Mouse (Mus musculus) hindbrain, embryonic 15.5 days (tissue): ENCODE data around the gene Arid3b. TPM values are rescaled to one million over a fixed set of nuclear protein-coding genes. Genes with fewer than 3 reads are reported as not detected.
A peak's percentile ranks its signal among the peaks of the same experiment; 100 is the strongest.

Experiments
- ATAC-seq: fragments of 200-750 bp; cut with Nextera tagmentation; 2 replicates; pipeline ENCODE4 v1.8.0; 2017; ENCODE audit warnings: low read depth, moderate number of reproducible peaks, moderate TSS enrichment; ENCODE audit not compliant: low FRiP score
- H3K27ac ChIP-seq: fragments of 300-500 bp; sonication (generic); replicated peaks from 2 replicates; pipeline ENCODE4 v1.5.1; 2015; ENCODE audit warnings: mild to moderate bottlenecking, inconsistent platforms
- H3K27me3 ChIP-seq: fragments of 300-500 bp; sonication (generic); 2 replicates; pipeline ENCODE4 v1.6.1; 2015; ENCODE audit warnings: control low read depth, inconsistent platforms
- H3K36me3 ChIP-seq: fragments of 300-500 bp; sonication (generic); 2 replicates; pipeline ENCODE4 v1.6.1; 2015; ENCODE audit warnings: control low read depth, inconsistent platforms
- H3K4me1 ChIP-seq: fragments of 300-500 bp; sonication (generic); replicated peaks from 2 replicates; pipeline ENCODE4 v1.6.1; 2015; ENCODE audit warnings: control low read depth, inconsistent platforms
- H3K4me2 ChIP-seq: fragments of 300-500 bp; sonication (generic); 2 replicates; pipeline ENCODE4 v1.6.1; 2015; ENCODE audit warnings: moderate library complexity, mild to moderate bottlenecking, inconsistent platforms
- H3K4me3 ChIP-seq: fragments of 300-500 bp; sonication (generic); 2 replicates; pipeline ENCODE4 v1.5.1; 2015; ENCODE audit warnings: mild to moderate bottlenecking, inconsistent platforms
- H3K9ac ChIP-seq: fragments of 300-500 bp; sonication (generic); 2 replicates; pipeline ENCODE4 v1.6.1; 2015; ENCODE audit warnings: inconsistent platforms
- H3K9me3 ChIP-seq: fragments of 300-500 bp; sonication (generic); 2 replicates; pipeline ENCODE4 v1.6.1; 2016; ENCODE audit warnings: control low read depth, inconsistent platforms
- WGBS: fragments of 180-500 bp; shearing (Covaris S2); methylation state at CpG from one replicate; pipeline ENCODE4 v1.1.7; 2015; 5-methylcytosine and 5-hydroxymethylcytosine counted together
- polyA plus RNA-seq: library from polyadenylated mRNA; unstranded; fragments of >200 nt; fragmentation: Nextera tagmentation; extraction: Ambion mirVana; gene quantifications from 2 replicates; pipeline ENCODE4 v1.2.1, GENCODE M21; 2015

Gene Arid3b
- polyA plus RNA-seq, 1 experiment from 2014 or later: 7.7 TPM

DNA sequence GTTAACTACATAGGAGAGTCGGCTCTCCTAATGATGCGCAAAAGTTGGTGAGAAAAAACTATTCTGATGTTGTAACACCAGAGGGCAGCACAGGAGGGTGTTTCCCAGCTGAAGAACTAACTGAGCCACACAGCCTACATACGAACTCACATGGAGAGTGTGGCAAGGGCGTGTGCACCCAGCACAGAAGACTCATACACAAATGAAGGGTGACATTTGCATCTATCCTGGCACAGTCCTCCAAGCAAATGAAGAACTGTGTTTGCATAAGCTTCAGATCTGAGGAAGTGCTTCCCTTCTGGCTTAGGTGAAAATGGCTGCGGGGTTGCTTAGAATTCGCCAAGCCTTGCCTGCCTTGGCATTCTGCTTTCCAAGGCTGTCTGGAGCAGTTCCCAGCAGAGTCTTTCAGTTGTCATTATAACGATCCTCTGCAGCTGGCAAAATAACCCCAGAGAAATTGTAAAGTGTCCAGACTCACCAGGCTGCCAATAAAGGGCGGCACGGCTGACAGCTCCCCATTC, 25.4 kb upstream of the Arid3b start:
- no peaks in the 10 kb centered on the region for H3K27me3 ChIP-seq
- H3K36me3 ChIP-seq: no peaks in the 10 kb centered on the region
- H3K4me2 ChIP-seq: peak overlapping the region; percentile 16
- ATAC-seq: peak; percentile 84
- 29% methylated on average over 9 of the region's 9 CpGs for whole genome bisulfite sequencing
- H3K9me3 ChIP-seq: no peaks in the 10 kb centered on the region
- no peak overlapping the region for H3K4me3 ChIP-seq
- H3K9ac ChIP-seq: no peak overlapping the region
- peak overlapping the region; percentile 43 for H3K27ac ChIP-seq
- H3K4me1 ChIP-seq: peaks cover 9% of the 10 kb centered on the region; the same call in 1 of the 2 replicates

DNA sequence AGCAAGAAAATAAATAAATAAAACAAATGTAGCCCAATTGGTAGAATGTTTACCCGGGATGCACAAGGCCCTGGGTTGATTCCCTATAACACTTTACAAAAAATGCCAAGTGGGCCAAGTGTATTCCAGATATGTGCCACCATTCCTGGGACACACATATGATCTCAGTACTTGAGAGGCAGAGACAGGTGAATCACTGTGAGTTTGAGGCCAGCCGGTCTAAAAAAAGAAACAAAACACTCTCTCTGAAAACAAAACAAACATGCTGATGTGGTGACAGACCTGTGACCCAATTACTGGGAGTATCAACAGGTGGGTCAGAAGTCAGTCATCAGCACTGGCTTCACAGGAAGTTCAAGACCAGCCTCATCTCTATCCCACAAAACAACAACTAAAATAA, 19.9 kb upstream of the Arid3b start:
- 91% methylated on average over 2 of the region's 2 CpGs for WGBS
- no peak overlapping the region for H3K4me2 ChIP-seq
- H3K4me1 ChIP-seq: peaks cover 1% of the 10 kb centered on the region; the same call in 1 of the 2 replicates
- ATAC-seq: no peak
- no peak overlapping the region for H3K9ac ChIP-seq
- no peak overlapping the region for H3K4me3 ChIP-seq
- H3K27me3 ChIP-seq: no peaks in the 10 kb centered on the region
- no peak overlapping the region for H3K27ac ChIP-seq
- no peaks in the 10 kb centered on the region for H3K9me3 ChIP-seq
- H3K36me3 ChIP-seq: no peaks in the 10 kb centered on the region

DNA sequence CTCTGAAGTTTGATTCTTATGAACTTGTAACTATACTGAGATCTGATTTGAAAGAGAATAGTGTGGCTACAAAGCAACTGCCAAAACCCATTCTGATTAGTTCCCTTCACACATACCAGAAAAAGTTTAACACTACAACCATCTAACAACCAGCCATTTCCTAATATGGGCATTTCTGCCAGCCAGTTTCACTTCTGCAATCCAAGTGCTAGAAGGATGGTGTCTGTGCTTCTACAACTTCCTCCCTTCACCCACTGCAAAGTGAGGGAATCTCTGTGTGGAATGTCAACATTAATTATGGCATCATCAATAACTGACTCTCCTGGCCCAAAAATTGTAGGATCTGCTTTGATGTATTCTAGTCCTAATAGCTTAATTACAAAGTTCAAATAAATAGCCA, 17.7 kb upstream of the Arid3b start:
- H3K27ac ChIP-seq: no peak overlapping the region
- H3K36me3 ChIP-seq: no peaks in the 10 kb centered on the region
- no peak overlapping the region for H3K4me2 ChIP-seq
- no peaks in the 10 kb centered on the region for H3K27me3 ChIP-seq
- no peaks in the 10 kb centered on the region for H3K9me3 ChIP-seq
- no peak overlapping the region for H3K9ac ChIP-seq
- no peak for ATAC-seq
- no peaks in the 10 kb centered on the region for H3K4me1 ChIP-seq
- no peak overlapping the region for H3K4me3 ChIP-seq

DNA sequence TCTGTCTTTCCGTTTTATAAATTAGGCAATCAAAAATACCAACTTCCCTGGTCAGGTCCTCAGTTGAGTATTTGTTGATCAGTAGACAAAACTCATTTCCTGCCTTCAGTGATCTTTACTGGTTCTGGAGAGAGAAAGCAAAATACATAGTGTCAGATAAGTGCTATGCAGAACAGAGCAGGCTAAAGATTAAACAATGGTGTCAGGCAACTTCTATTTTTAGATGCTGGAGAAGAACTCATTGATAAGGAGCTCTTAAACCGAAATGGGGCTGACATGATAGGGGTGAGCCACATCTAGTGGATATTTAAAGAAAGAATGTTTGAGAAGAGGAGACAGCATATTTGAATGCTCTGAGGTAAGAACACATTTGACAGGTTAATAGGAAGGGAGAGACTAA, 2.4 kb upstream of the Arid3b start:
- peaks cover 23% of the 10 kb centered on the region for H3K4me1 ChIP-seq
- no peak overlapping the region for H3K4me3 ChIP-seq
- no peaks in the 10 kb centered on the region for H3K9me3 ChIP-seq
- no peaks in the 10 kb centered on the region for H3K27me3 ChIP-seq
- H3K27ac ChIP-seq: no peak overlapping the region
- H3K9ac ChIP-seq: no peak overlapping the region
- H3K36me3 ChIP-seq: no peaks in the 10 kb centered on the region
- 86% methylated on average over 2 of the region's 2 CpGs for WGBS
- no peak overlapping the region for H3K4me2 ChIP-seq
- no peak for ATAC-seq

DNA sequence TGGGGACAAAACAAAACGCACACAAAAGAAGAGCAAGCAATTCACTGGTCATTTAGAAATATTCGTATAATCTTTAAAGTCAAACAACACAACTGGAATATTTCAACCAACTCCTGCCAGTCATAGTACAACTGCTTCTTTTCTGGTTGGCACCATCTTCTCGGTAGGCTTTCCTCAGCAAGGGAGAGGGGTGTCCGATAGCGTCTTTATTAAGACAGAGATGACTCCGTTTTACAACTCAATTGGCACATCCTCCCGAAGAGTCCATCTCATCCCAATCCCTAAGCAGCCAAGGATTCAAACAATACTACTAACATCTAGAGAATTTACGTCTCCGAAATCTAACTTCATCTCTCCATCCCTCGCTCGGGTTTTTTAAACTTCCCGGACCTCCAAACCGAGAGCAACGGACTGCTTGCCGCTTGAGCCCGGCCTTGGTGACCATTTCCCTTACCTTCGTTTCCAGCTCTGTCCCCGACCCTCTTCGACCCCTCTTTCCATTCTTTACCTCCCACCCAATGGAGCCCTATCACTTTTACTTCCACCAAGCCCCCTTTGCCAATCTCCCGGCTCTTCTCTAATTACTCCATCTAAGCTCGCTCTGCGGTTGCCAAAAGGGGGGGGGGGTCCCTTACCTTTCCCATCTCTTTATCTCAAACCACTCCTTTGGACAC, 615 bp downstream of the Arid3b start:
- Histone ChIP-seq H3K27ac (peak overlapping the region; percentile 86), H3K9me3 (no peaks in the 10 kb centered on the region), H3K9ac (peak overlapping the region; percentile 89), H3K4me2 (peak overlapping the region; percentile 80), H3K4me1 (peaks cover 44% of the 10 kb centered on the region), H3K36me3 (no peaks in the 10 kb centered on the region), H3K4me3 (peak overlapping the region; percentile 98), H3K27me3 (no peaks in the 10 kb centered on the region)
- no peak for ATAC-seq
- WGBS: under 1% methylated on average over 22 of the region's 22 CpGs

DNA sequence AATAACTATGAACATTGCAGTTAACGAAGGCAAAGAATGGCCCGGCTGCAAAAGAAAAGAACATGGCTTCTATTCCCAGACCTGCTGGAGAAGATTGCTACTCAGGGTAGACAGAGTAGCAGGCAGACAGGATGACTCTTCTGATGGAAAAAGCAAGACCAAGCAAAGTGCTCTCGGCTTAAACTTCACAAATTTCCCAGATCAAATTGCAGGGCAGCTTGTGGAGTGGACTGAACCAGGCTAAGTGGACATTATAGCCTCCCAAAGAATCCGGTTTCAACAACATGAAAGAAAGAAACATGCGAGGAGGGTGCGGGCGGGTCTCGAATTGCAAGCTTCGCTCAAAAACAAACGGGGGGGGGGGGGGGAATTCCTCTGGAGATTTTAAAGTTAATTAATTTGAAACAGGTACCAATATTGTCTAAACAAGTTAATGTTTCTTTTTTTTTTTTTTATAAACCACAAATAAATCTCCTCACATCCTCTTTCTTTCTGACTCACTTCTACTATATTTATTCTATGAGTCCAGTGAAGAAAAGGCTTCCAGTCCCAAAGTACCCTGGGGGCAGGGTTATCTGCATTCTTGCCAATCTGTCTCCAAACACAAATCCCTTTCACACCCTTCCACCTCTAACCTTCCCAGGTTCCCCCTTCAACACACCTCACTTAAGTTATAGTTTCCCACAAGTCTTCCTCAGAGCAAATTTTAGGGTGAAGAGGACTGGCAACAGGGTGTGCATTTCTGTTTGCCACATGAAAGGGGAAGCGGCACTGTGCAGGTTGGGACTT, 1.8 kb downstream of the Arid3b start:
- Histone ChIP-seq H3K36me3 (no peaks in the 10 kb centered on the region), H3K27me3 (no peaks in the 10 kb centered on the region), H3K4me2 (peak overlapping the region; percentile 80), H3K4me1 (peaks cover 56% of the 10 kb centered on the region), H3K4me3 (peak overlapping the region; percentile 13; the same call in 1 of the 2 replicates), H3K27ac (no peak overlapping the region), H3K9me3 (no peaks in the 10 kb centered on the region), H3K9ac (no peak overlapping the region)
- no peak for ATAC-seq
- WGBS: 31% methylated on average over 11 of the region's 11 CpGs

DNA sequence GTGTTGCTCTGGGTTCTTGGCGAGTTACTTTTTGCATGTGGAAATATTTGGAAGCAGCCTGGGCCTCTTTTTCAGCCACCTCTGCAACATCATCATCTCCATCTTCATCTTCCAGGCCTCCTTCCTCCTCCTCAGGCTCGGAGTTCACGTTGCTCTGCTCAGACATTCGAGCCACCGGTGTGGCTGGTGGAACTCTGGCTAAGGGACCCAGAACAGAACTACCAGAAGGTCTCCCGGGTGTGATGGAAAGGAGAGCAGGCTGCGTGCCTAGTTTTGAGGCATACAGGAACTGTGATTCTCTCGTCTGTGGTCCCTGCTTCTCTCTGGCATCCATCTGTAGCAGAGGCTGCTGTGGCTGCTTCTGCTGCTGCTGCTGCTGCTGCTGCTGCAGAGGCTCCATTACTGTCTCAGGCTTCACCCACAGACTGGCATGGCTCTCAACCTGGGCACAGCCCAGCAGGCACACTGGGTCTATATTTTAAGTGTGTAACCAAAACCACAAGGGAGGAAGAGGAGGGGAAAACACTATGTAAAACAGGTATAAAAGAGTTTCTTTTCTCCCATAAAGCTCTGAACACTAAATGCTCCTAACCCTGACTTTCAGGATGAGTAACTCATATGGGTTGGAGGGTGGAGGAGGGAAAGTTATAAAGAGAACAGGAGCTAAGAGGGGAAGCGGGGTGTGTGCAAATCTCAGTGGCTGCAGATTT, 2.7 kb downstream of the Arid3b start:
- no peak overlapping the region for H3K9ac ChIP-seq
- no peaks in the 10 kb centered on the region for H3K36me3 ChIP-seq
- no peaks in the 10 kb centered on the region for H3K27me3 ChIP-seq
- peaks cover 63% of the 10 kb centered on the region for H3K4me1 ChIP-seq
- H3K4me2 ChIP-seq: 0 out of 2 replicates have a peak overlapping the region, but pooled peaks have one; percentile 13
- ATAC-seq: no peak
- WGBS: 83% methylated on average over 9 of the region's 9 CpGs
- no peak overlapping the region for H3K4me3 ChIP-seq
- no peaks in the 10 kb centered on the region for H3K9me3 ChIP-seq
- no peak overlapping the region for H3K27ac ChIP-seq

DNA sequence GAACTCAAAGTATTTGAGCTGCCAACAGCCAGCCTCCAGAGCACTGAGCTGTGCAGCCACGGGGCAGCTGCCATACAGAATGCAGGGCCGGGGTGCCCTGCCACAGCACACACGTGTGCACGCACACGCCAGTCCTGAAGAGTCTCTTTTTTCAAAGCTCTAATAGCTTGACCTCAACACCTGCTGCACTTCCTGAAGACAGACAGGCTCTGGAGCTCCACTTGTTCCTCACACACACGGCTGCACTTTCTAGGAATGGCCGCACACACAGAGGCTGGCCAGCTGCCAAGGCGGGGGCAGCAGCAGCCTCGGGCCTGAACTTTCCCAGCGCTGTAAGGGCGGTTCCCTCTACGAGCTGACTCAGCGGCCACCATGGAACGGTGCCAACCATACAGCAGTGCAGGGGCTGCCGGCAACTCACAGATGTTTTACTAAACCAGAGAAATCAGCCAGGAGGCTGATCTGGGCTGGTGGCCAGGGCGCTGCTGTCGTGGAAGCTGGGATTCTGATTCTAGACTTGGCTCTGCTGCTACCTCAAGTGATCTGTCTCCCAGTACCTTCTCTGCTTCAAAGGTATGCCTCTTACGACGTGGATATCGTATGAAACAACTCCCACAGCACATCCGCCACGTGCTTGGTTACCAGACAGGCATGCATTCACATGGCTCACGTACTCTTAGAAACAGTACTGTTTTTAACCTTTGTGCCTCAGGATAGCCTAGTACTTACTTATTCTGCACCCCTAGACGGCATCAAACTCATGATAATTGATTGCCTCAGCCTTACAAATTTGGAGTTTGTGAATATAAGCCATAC, 5.1 kb downstream of the Arid3b start:
- Histone ChIP-seq H3K27ac (peak overlapping the region; percentile 65), H3K9me3 (no peaks in the 10 kb centered on the region), H3K27me3 (no peaks in the 10 kb centered on the region), H3K4me3 (peak overlapping the region; percentile 18), H3K9ac (no peak overlapping the region), H3K4me1 (peaks cover 60% of the 10 kb centered on the region), H3K4me2 (peak overlapping the region; percentile 48), H3K36me3 (no peaks in the 10 kb centered on the region)
- WGBS: 11% methylated on average over 24 of the region's 24 CpGs
- ATAC-seq: peak; percentile 90

DNA sequence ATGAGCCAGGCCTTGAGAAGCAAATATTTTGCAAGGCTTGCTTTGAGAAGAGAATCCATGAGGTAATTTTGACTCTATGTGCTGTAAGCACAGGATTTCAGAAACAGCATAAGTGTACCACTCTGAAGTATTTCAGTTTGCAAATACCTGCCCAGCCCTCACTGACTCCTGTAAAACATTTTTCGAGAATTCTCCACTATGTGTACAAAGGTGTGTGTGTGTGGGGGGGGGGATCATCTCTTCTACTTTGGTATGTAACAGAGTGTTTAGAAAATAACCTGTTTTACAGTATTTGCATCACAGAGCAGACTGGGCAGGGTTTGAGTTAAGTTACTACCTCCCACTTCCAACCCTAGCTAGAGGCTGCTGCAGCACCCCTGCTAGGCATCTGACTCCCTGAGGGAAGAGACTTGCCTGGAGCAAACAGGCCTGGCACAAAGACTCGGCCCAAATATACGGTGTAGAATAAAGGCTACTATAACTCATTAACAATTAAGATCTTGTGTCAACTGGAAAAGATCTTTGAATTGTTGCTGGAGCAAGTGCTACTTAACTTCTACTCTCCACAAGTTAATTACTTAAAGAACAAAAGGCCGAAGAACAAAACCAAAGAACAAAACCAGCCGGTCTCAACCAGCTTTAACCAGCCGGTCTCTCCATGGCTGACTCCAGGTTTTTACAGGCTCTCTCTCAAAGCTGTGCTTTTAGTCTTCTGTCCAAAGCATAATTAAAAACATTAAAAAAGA, 6.6 kb downstream of the Arid3b start:
- H3K9me3 ChIP-seq: no peaks in the 10 kb centered on the region
- H3K4me3 ChIP-seq: no peak overlapping the region
- peak overlapping the region; percentile 48; the same call in 1 of the 2 replicates for H3K4me2 ChIP-seq
- no peaks in the 10 kb centered on the region for H3K36me3 ChIP-seq
- ATAC-seq: no peak
- no peak overlapping the region for H3K27ac ChIP-seq
- no peak overlapping the region for H3K9ac ChIP-seq
- H3K4me1 ChIP-seq: peaks cover 50% of the 10 kb centered on the region
- H3K27me3 ChIP-seq: no peaks in the 10 kb centered on the region
- WGBS: 22% methylated on average over 6 of the region's 6 CpGs

DNA sequence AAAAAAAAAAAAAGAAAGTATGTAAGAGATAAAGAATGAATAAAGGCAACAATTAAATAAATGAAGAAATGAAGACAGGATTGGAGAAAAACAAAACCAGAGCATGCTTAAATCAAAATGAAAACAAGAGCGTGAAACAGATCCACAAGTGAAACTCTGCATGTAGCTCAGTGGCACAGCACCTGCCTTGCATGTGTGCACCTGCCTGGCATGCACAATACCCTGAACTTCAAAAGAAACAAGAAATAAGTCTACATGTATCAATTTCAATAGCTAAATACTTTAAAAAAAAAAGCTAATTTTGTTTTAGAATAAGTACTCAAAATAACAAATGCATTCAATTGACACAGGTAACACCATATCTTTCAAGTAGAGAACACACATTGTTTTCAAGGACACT, 13.2 kb downstream of the Arid3b start:
- H3K36me3 ChIP-seq: no peaks in the 10 kb centered on the region
- H3K27me3 ChIP-seq: no peaks in the 10 kb centered on the region
- no peak overlapping the region for H3K27ac ChIP-seq
- no peaks in the 10 kb centered on the region for H3K9me3 ChIP-seq
- H3K4me1 ChIP-seq: peaks cover 16% of the 10 kb centered on the region
- no peak overlapping the region for H3K9ac ChIP-seq
- no peak overlapping the region for H3K4me3 ChIP-seq
- no peak for ATAC-seq
- whole genome bisulfite sequencing: 92% methylated on average over 1 of the region's 1 CpGs
- no peak overlapping the region for H3K4me2 ChIP-seq

DNA sequence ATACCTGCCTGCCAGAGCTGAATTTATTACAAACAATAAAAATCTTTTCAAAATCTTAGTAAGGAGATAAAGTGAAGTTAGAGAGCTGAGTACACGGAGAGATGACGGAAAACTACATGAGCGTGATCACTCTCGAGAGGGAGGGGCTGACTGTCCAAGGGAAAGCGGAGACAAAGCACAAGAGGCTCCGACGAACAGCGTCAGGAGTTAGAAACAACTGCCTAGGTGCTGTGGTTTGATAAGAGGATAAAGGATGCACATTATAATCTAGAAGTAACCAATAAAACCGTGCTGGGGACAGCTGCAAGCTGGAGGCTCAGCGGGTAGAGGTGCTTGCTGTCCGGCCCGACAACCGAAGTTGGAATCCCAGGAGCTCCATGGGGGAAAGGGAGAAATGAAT, 13.8 kb downstream of the Arid3b start:
- Histone ChIP-seq H3K27ac (no peak overlapping the region), H3K9ac (no peak overlapping the region), H3K4me1 (peaks cover 22% of the 10 kb centered on the region), H3K4me2 (no peak overlapping the region), H3K4me3 (no peak overlapping the region), H3K27me3 (no peaks in the 10 kb centered on the region), H3K36me3 (no peaks in the 10 kb centered on the region), H3K9me3 (no peaks in the 10 kb centered on the region)
- ATAC-seq: no peak
- 60% methylated on average over 13 of the region's 13 CpGs for WGBS
